Mouse (Mus musculus) heart, adult 2 months (tissue): ENCODE results near the gene Oaz1. TPM values are rescaled to one million over a fixed set of nuclear protein-coding genes. Genes with fewer than 3 reads are reported as not detected.
A peak's percentile ranks its signal among the peaks of the same experiment; 100 is the strongest.
"Not testable (repeated sequence)": the region's sequence is repeated elsewhere in the genome, so short reads cannot be mapped to it uniquely, and the experiment has no call there.

Experiments used
- DNase-seq, 2 experiments: peaks; one replicate each; pipeline ENCODE4 v3.0.0; 2021
- H3K27ac ChIP-seq: fragments of 200-600 bp; 2 replicates; pipeline ENCODE4 v1.8.1; 2022
- H3K27me3 ChIP-seq: fragments of 200-500 bp; 2 replicates; pipeline ENCODE4 v1.6.1; 2012; ENCODE audit warnings: mild to moderate bottlenecking, low read length, inconsistent platforms, mixed read lengths; ENCODE audit not compliant: control insufficient read depth, insufficient read depth
- H3K36me3 ChIP-seq: fragments of 200-500 bp; 2 replicates; pipeline ENCODE4 v1.6.1; 2012; ENCODE audit warnings: low read length, inconsistent platforms; ENCODE audit not compliant: control insufficient read depth, insufficient read depth
- H3K4me1 ChIP-seq: fragments of 200-500 bp; 2 replicates; pipeline ENCODE4 v1.6.1; 2011; ENCODE audit warnings: low read length; ENCODE audit not compliant: control insufficient read depth, insufficient read depth
- H3K4me3 ChIP-seq: fragments of 200-600 bp; 2 replicates; pipeline ENCODE4 v1.8.1; 2022
- H3K79me2 ChIP-seq: fragments of 200-500 bp; replicated peaks from 2 replicates; pipeline ENCODE4 v1.6.1; 2012; ENCODE audit warnings: mild to moderate bottlenecking, inconsistent platforms, low read length, moderate library complexity, mixed read lengths; ENCODE audit not compliant: control insufficient read depth, insufficient read depth
- H3K9ac ChIP-seq: fragments of 200-500 bp; 2 replicates; pipeline ENCODE4 v1.6.1; 2012; ENCODE audit warnings: low read depth, mild to moderate bottlenecking, control low read depth, inconsistent platforms, low read length, mixed read lengths
- CTCF ChIP-seq: fragments of 200-600 bp; IDR thresholded peaks from 2 replicates; pipeline ENCODE4 v1.8.1; 2022; ENCODE audit warnings: antibody characterized with exemption, mild to moderate bottlenecking, moderate library complexity
- EP300 ChIP-seq: fragments of 200-500 bp; IDR thresholded peaks from 2 replicates; pipeline ENCODE4 v1.6.1; 2011; ENCODE audit warnings: low read depth, low read length, control low read depth; ENCODE audit not compliant: insufficient read depth
- POLR2A ChIP-seq: fragments of 200-500 bp; IDR thresholded peaks from 2 replicates; pipeline ENCODE4 v1.6.1; 2011; ENCODE audit warnings: mild to moderate bottlenecking, low read depth, low read length, control low read depth; ENCODE audit not compliant: insufficient read depth
- WGBS: fragments of 180-500 bp; shearing (Covaris S2); methylation state at CpG from one replicate; pipeline ENCODE4 v1.1.7; 2018; 5-methylcytosine and 5-hydroxymethylcytosine counted together
- intact Hi-C: fragments of 180-260 bp; cut with DNase I; formaldehyde crosslinking; loops from one replicate; pipeline ENCODE4 v1.15.1; 2025
- polyA plus RNA-seq: library from polyadenylated mRNA; depleted of rRNA; stranded (reverse); fragments of >200 nt; gene quantifications from 2 replicates; pipeline ENCODE4 v1.2.3, GENCODE M21; 2012
- total RNA-seq, 2 experiments: library from RNA; stranded (reverse); gene quantifications; 2 replicates each; pipeline ENCODE4 v1.2.3; 2021

The Oaz1 gene
- total and polyA plus RNA-seq, 3 experiments, result 850 to 1,001 (median 914) TPM

DNA sequence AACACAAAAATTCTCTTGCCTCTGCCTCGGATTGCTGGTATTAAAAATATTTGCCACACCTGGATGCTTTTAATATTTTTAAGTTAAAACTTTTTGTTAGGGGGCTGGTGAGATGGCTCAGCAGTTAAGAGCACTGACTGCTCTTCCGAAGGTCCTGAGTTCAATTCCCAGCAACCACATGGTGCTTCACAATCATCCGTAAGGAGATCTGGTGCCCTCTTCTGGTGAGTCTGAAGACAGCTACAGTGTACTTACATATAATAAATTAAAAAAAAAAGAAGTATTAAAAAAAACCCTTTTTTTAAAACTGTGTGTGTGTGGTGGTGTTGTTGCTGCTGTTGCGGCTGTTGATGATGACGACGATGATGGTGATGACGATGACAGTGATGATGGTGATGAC, 8.5 kb upstream of the Oaz1 start:
- H3K4me3 ChIP-seq, result not testable (repeated sequence)
- 81% methylated on average over 7 of the region's 7 CpGs for WGBS

DNA sequence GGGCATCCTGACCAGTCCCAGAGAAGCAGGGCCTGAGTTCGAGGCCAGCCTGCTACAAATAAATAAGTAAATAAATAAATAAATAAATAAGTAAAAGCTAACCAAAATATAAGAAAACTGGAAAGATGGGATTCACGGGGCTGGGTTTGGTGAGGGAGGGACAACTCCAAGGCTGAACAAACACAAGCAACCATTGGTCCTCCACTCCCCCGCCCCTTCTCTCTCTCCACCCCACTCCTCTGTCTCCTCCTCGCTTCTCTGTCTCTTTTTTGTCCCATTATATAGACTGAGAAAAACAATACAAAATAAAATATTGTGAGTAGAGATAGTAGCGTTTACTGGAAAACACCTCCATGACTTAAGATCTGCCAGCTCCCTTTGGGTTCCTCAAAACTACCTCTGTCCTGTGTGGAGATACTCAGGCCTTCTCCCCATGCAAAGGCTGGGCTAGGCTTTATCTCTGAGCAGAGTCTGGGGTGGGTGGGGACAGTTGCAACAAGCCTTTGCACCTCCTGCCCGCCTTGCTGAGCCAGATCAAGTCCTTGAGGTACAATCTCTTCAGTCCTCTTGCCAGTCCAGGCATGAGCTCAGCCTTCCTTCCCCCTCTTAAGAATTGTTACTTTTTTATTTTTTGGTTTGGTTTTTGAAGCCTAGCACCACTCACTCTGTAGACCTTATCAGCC, 7.7 kb upstream of the Oaz1 start:
- no peak overlapping the region for H3K27ac ChIP-seq
- no peak overlapping the region for H3K9ac ChIP-seq
- no peaks in the 10 kb centered on the region for H3K4me1 ChIP-seq
- no peaks in the 10 kb centered on the region for H3K79me2 ChIP-seq
- no peaks in the 10 kb centered on the region for H3K27me3 ChIP-seq
- intact Hi-C loops, result loop anchor here (2.0 kb wide), 1 partner anchor 68 kb away; no protein-coding TSS in a partner anchor
- no peak for DNase-seq
- no peaks in the 10 kb centered on the region for H3K36me3 ChIP-seq
- TF ChIP-seq CTCF (no peak), EP300 (no peak), POLR2A (no peak)
- 51% methylated on average over 6 of the region's 6 CpGs for WGBS
- no peak overlapping the region for H3K4me3 ChIP-seq

More for the DNA sequence above, 8.5 kb upstream of the Oaz1 start:
- not testable (repeated sequence) for DNase-seq, H3K79me2 ChIP-seq, H3K27ac ChIP-seq, H3K36me3 ChIP-seq, H3K27me3 ChIP-seq, H3K4me1 ChIP-seq, H3K9ac ChIP-seq
- intact Hi-C loops, result loop anchor here (2.0 kb wide), 1 partner anchor 67 kb away; no protein-coding TSS in a partner anchor
- peak; percentile 52 for TF ChIP-seq CTCF

DNA sequence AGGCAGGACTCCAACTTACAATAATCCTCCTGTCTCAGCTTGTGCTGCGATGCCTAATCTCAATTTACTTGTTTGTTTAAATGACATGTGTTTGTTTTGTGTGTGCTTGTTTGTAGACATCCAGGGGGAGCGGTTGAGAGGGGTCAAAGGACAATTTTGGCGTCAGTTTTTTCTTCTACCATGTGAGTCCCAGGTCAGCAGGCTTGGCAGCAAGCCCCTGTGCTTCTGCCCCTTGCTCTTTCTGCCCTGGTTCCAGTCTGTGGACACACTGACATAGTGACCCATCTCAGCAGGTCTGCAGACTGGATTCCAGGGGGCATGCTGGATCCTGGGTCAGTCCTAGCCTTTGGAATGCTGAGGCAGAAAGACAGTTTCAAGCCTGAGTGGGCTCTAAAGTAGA, 7.0 kb upstream of the Oaz1 start:
- Histone ChIP-seq H3K4me1 (no peaks in the 10 kb centered on the region), H3K36me3 (no peaks in the 10 kb centered on the region), H3K4me3 (no peak overlapping the region), H3K9ac (no peak overlapping the region), H3K27ac (no peak overlapping the region), H3K27me3 (no peaks in the 10 kb centered on the region), H3K79me2 (no peaks in the 10 kb centered on the region)
- DNase-seq, result no peak
- 46% methylated on average over 3 of the region's 3 CpGs for WGBS
- TF ChIP-seq POLR2A, result no peak
- TF ChIP-seq EP300, result no peak
- TF ChIP-seq CTCF, result no peak
- intact Hi-C loops, result loop anchor here (2.0 kb wide), 1 partner anchor 69 kb away; no protein-coding TSS in a partner anchor

DNA sequence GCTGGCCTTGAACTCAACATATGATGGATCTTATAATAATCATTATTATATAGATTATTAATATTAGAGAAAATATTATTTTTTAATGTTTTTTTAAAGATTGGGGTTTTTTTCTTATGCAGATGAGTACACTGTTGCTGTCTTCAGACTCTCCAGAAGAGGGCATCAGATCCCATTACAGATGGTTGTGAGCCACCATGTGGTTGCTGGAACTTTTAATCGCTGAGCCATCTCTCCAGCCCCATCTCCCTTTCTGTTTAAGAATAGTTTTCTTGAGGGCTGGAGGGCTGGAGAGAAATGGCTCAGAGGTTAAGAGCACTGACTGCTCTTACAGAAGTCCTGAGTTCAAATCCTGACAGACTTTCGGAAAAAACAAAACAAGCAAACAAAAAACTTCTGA, 4.5 kb upstream of the Oaz1 start:
- DNase-seq, result no peak
- TF ChIP-seq POLR2A (no peak), EP300 (no peak), CTCF (peak; percentile 93)
- 49% methylated on average over 2 of the region's 2 CpGs for WGBS
- Histone ChIP-seq H3K36me3 (no peaks in the 10 kb centered on the region), H3K4me3 (no peak overlapping the region), H3K27me3 (no peaks in the 10 kb centered on the region), H3K9ac (no peak overlapping the region), H3K79me2 (peaks cover 2% of the 10 kb centered on the region; the same call in 1 of the 2 replicates), H3K27ac (no peak overlapping the region), H3K4me1 (no peaks in the 10 kb centered on the region)
- intact Hi-C loops, result loop anchor here (1.0 to 5.0 kb wide), 2 partner anchors 54 to 175 kb away; no protein-coding TSS in a partner anchor

DNA sequence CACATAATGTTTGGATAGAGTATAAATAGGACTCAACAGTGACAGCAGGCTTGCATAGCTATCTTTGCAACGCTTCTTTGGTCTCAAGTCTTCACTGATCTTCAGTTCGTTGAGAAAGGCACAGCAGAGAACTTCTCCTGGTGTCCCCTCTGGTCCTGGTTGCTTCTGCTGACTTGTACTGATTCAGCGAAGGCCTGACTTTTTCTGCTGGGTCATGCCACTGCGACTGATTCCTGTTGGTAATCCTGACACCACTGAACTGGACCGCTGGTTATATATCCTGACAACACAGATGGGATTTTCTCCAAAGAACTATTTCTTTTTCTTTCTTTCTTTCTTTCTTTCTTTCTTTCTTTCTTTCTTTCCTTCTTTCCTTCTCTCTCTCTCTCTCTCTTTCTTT, 3.9 kb upstream of the Oaz1 start:
- intact Hi-C loops, result loop anchor here (1.0 to 5.0 kb wide), 2 partner anchors 54 to 175 kb away; no protein-coding TSS in a partner anchor
- peaks cover 4% of the 10 kb centered on the region for H3K79me2 ChIP-seq
- TF ChIP-seq CTCF, result no peak
- TF ChIP-seq EP300, result no peak
- TF ChIP-seq POLR2A, result no peak

DNA sequence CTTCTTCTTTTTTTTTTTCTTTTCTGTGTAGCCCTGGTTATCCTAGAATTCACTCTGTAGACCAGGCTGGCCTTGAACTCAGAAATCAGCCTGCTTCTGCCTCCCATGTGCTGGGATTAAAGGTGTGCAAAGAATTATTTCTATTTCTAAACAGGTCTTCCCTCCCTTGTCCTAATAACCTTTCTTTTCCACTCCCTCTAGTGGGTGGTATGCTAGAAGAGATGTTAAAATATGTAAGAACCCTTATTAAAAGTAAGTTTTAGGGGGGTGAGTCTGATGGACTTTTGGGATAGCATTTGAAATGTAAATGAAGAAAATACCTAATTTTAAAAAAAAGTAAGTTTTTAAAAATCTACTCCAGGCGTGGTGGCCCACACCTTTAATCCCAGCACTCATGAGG, 3.1 kb upstream of the Oaz1 start:
- Histone ChIP-seq H3K9ac (no peak overlapping the region), H3K36me3 (no peaks in the 10 kb centered on the region), H3K4me3 (no peak overlapping the region), H3K79me2 (peaks cover 7% of the 10 kb centered on the region), H3K4me1 (peaks cover 4% of the 10 kb centered on the region), H3K27me3 (no peaks in the 10 kb centered on the region), H3K27ac (no peak overlapping the region)
- DNase-seq, result no peak
- intact Hi-C loops, result loop anchor here (5.0 kb wide), 1 partner anchor 174 kb away; no protein-coding TSS in a partner anchor
- no peak for TF ChIP-seq EP300
- peak; percentile 37 for TF ChIP-seq CTCF
- TF ChIP-seq POLR2A, result no peak
- WGBS, result 88% methylated on average over 1 of the region's 1 CpGs

More for the DNA sequence above, 3.9 kb upstream of the Oaz1 start:
- no peak for DNase-seq
- Histone ChIP-seq H3K9ac (no peak overlapping the region), H3K4me1 (peaks cover under 1% of the 10 kb centered on the region; the same call in 1 of the 2 replicates), H3K4me3 (no peak overlapping the region), H3K27me3 (no peaks in the 10 kb centered on the region), H3K27ac (no peak overlapping the region), H3K36me3 (no peaks in the 10 kb centered on the region)
- 76% methylated on average over 5 of the region's 5 CpGs for WGBS
